Mouse (Mus musculus): ENCODE results near the gene Hif3a. TPM values are rescaled to one million over a fixed set of nuclear protein-coding genes. Genes with fewer than 3 reads are reported as not detected.
A peak's percentile ranks its signal among the peaks of the same experiment; 100 is the strongest.

Gene Hif3a
- polyA plus RNA-seq, 1 experiment = 8.9 TPM

GRCm38 (mm10) chr7:16988405-16988804, 73.8 kb downstream of the Hif3a start:
- DNase-seq = no peak
- 75% methylated on average over 3 of the region's 3 CpGs for WGBS
- no peak overlapping the region for H3K4me3 ChIP-seq (ENCODE audit: control insufficient read depth, insufficient read depth, low read length)
- no peak overlapping the region for H3K27ac ChIP-seq (ENCODE audit: control insufficient read depth, insufficient read depth, low read length)
- no peaks in the 10 kb centered on the region for H3K27me3 ChIP-seq (ENCODE audit: control insufficient read depth, insufficient read depth, low read length)
- peaks cover 32% of the 10 kb centered on the region for H3K4me1 ChIP-seq (replicated peaks; ENCODE audit: control insufficient read depth, insufficient read depth, low read length)
- no peak for TF ChIP-seq CTCF (IDR thresholded peaks at IDR 0.05; ENCODE audit: borderline replicate concordance, control insufficient read depth, extremely low read depth, insufficient read depth, low read length, poor library complexity)
- TF ChIP-seq POLR2A (IDR thresholded peaks at IDR 0.05; ENCODE audit: control insufficient read depth, extremely low read depth, insufficient read depth, low read length, poor library complexity) = no peak
- no peaks in the 10 kb centered on the region for H3K36me3 ChIP-seq (ENCODE audit: control insufficient read depth, insufficient read depth, low read length)

GRCm38 (mm10) chr7:16987541-16988149, 74.6 kb downstream of the Hif3a start:
- Histone ChIP-seq H3K4me1 (replicated peaks; ENCODE audit: control insufficient read depth, insufficient read depth, low read length) (peaks cover 36% of the 10 kb centered on the region), H3K36me3 (ENCODE audit: control insufficient read depth, insufficient read depth, low read length) (no peaks in the 10 kb centered on the region), H3K27me3 (ENCODE audit: control insufficient read depth, insufficient read depth, low read length) (no peaks in the 10 kb centered on the region), H3K4me3 (ENCODE audit: control insufficient read depth, insufficient read depth, low read length) (no peak overlapping the region), H3K27ac (ENCODE audit: control insufficient read depth, insufficient read depth, low read length) (no peak overlapping the region)
- no peak for TF ChIP-seq POLR2A (IDR thresholded peaks at IDR 0.05; ENCODE audit: control insufficient read depth, extremely low read depth, insufficient read depth, low read length, poor library complexity)
- no peak for TF ChIP-seq CTCF (IDR thresholded peaks at IDR 0.05; ENCODE audit: borderline replicate concordance, control insufficient read depth, extremely low read depth, insufficient read depth, low read length, poor library complexity)
- no peak for DNase-seq
- WGBS = 69% methylated on average over 7 of the region's 7 CpGs

GRCm38 (mm10) chr7:16982859-16983568, 79.2 kb downstream of the Hif3a start, which contains the start of gene Gm42372:
Gm42372 (plus strand) TSS chr7:16983086.
- H3K4me3 ChIP-seq (ENCODE audit: control insufficient read depth, insufficient read depth, low read length) = peak within 1 kb of the TSS; percentile 31
- peaks cover 23% of the 10 kb centered on the region for H3K4me1 ChIP-seq (replicated peaks; ENCODE audit: control insufficient read depth, insufficient read depth, low read length)
- H3K27me3 ChIP-seq (ENCODE audit: control insufficient read depth, insufficient read depth, low read length) = no peaks in the 10 kb centered on the region
- no peak within 1 kb of the TSS for H3K27ac ChIP-seq (ENCODE audit: control insufficient read depth, insufficient read depth, low read length)
- H3K36me3 ChIP-seq (ENCODE audit: control insufficient read depth, insufficient read depth, low read length) = no peaks in the 10 kb centered on the region
- peak; percentile 88 for DNase-seq
- 39% methylated on average over 26 of the region's 26 CpGs for WGBS
- TF ChIP-seq POLR2A (IDR thresholded peaks at IDR 0.05; ENCODE audit: control insufficient read depth, extremely low read depth, insufficient read depth, low read length, poor library complexity) = no peak
- TF ChIP-seq CTCF (IDR thresholded peaks at IDR 0.05; ENCODE audit: borderline replicate concordance, control insufficient read depth, extremely low read depth, insufficient read depth, low read length, poor library complexity) = no peak

Other genes with a start within 250 kb of the Hif3a start
- gene Strn4, start 246.5 kb downstream of the Hif3a start, polyA plus RNA-seq (2012; rRNA removed) = 307 and 318 TPM in 2 replicates
- gene Fkrp, start 245.7 kb downstream of the Hif3a start, polyA plus RNA-seq (2012; rRNA removed) = 48.7 and 51.5 TPM in 2 replicates
- gene Prkd2, start 219.5 kb downstream of the Hif3a start, polyA plus RNA-seq (2012; rRNA removed) = 363 and 406 TPM in 2 replicates
- 3.8 and 4.4 TPM in 2 replicates for gene Dact3, start 187.1 kb downstream of the Hif3a start, polyA plus RNA-seq (2012; rRNA removed)
- 0.62 and 1.7 TPM in 2 replicates for gene Gng8, start 170.6 kb downstream of the Hif3a start, polyA plus RNA-seq (2012; rRNA removed)
- gene Ptgir, start 155.9 kb downstream of the Hif3a start, polyA plus RNA-seq (2012; rRNA removed) = 11.3 and 11.4 TPM in 2 replicates
- 398 and 475 TPM in 2 replicates for gene Calm3, start 138.3 kb downstream of the Hif3a start, polyA plus RNA-seq (2012; rRNA removed)
- gene Pnmal2, start 117.7 kb downstream of the Hif3a start, polyA plus RNA-seq (2012; rRNA removed) = 2.2 and 3.0 TPM in 2 replicates
- gene Pnmal1, start 102.7 kb downstream of the Hif3a start, polyA plus RNA-seq (2012; rRNA removed) = not detected in 2 replicates
- 2.3 TPM in 2 replicates for gene Gm42372, start 79.3 kb downstream of the Hif3a start, polyA plus RNA-seq (2012; rRNA removed)
- 1.5 and 2.0 TPM in 2 replicates for gene Ccdc8, start 69.7 kb downstream of the Hif3a start, polyA plus RNA-seq (2012; rRNA removed)
- 359 and 363 TPM in 2 replicates for gene Ppp5c, start 34.5 kb downstream of the Hif3a start, polyA plus RNA-seq (2012; rRNA removed)
- not detected in 2 replicates for gene Psg16, start 11.6 kb upstream of the Hif3a start, polyA plus RNA-seq (2012; rRNA removed)
- not detected in 2 replicates for gene Ceacam3, start 87.9 kb upstream of the Hif3a start, polyA plus RNA-seq (2012; rRNA removed)
- not detected in 2 replicates for gene Psg29, start 141.1 kb upstream of the Hif3a start, polyA plus RNA-seq (2012; rRNA removed)